Mouse (Mus musculus) spleen, postnatal 4 days (tissue): ENCODE data around the gene G3bp2.

Experiments
- DNase-seq, 2 experiments: peaks; one replicate each; pipeline ENCODE4 v3.0.0; 2022; ENCODE audit warnings: low spot score in 2 of 2

Gene G3bp2

GRCm38 (mm10) chr5:92098351-92099109 lies 15.0 kb upstream of the G3bp2 start:
- DNase-seq: no peak

GRCm38 (mm10) chr5:92097779-92098178 lies 14.3 kb upstream of the G3bp2 start:
- no peak for DNase-seq

DNA sequence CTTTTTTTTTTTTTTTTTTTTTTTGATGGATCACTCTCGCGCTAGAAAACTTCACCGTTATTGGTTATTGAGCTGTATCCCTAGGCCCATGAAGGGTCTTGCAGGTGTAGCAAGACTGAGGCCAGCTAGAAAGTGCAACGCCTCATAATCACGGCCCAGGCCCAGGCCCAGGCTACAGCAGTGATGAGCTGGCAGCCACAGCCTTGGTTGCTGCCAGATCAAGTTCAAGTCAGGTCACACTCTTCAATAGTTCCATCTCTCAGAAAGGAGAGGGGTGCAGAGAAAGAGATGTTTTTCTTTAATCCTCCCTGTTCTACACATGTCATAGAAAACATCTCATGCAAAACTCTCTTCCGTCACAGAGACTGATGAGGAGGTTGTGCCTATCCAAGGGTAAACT lies 13.3 kb upstream of the G3bp2 start:
- no peak for DNase-seq

DNA sequence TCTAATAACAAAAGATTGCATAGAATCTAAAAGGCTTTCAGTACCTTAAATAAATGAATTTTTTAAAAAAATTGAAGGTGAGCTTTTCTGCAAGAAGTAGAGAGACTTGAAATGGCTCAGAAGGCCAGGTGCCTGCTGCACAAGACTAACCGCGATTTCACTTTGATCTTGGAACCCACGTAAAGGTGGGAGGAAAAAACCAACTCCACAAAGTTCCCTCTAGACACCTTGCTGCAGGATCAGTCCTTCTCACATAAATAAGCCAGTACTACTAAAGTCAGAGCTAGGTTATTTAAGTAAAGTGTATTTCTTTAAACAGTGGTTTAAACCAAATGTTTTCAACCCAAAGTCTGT lies 10.5 kb upstream of the G3bp2 start:
- no peak for DNase-seq

DNA sequence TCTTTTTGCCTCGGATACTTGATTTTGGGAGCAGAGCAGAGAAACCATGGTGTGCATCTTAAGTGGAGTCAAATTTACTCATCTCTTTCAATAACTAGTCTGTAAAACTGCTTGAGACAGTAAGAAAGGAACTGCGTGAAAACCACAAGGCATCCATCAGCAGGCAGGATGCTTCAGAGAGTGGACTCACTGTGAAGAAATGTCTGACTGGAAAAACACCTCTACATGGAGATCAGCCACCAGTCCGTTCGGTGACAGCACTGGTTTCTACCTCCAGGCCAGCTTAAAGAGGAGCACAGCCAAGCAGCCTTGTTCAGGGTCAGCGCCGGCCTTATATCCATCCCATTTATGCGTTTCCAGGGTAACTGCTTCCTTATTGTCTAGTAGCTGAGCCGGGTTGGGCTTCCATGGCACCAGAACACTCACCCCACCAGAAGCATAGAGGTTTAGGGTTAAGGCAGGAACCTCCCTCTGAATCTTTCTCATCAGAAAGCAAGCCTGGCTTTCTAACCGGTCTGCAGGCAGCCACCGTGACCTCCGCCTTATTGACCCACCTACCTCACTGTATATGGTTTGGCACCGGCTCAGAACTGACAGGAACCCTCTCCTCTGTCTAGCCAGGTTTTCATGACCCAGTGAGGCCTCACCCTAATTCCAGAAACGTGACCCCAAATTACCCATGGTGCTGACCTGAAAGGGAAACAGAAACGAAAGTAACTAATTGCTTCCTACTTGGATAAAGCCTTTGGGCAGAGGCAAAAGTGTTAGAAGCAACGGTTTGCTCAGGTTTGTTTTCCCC lies 9.9 kb upstream of the G3bp2 start:
- DNase-seq: no peak

- no peak for DNase-seq
These were observed 4.0 kb upstream of the G3bp2 start for GRCm38 (mm10) chr5:92087469-92087868.

- no peak for DNase-seq
These were observed 2.5 kb upstream of the G3bp2 start for GRCm38 (mm10) chr5:92085821-92086550.

- DNase-seq: no peak
These were observed 1.7 kb upstream of the G3bp2 start for GRCm38 (mm10) chr5:92085246-92085645.

- peak; percentile 70 to 88 for DNase-seq
These were observed 608 bp downstream of the G3bp2 start for GRCm38 (mm10) chr5:92082821-92083401.

- DNase-seq: no peak
These were observed 2.2 kb downstream of the G3bp2 start for GRCm38 (mm10) chr5:92081326-92081725.

GRCm38 (mm10) chr5:92080400-92080799 lies 3.1 kb downstream of the G3bp2 start:
- DNase-seq: no peak

- no peak for DNase-seq
These were observed 4.2 kb downstream of the G3bp2 start for GRCm38 (mm10) chr5:92079304-92079703.

GRCm38 (mm10) chr5:92078751-92079150 lies 4.8 kb downstream of the G3bp2 start:
- no peak for DNase-seq

- no peak for DNase-seq
These were observed 7.2 kb downstream of the G3bp2 start for GRCm38 (mm10) chr5:92076273-92076672.

DNA sequence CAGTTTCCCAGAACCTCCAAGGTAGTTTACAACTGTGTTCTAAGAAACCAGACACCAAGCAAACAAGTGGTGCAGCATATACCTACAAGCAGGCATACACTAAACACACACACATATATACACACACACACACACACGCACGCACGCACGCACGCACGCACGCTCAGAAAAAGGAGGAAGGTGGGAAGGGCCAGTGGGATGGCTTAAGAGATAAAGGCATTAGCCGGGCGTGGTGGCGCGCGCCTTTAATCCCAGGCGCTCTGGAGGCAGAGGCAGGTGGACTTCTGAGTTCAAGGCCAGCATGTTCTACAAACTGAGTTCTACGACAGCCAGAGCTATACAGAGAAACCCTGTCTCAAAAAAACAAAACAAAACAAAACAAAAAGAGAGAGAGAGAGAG lies 9.5 kb downstream of the G3bp2 start:
- DNase-seq: peak in 1 of 2 experiments; percentile 23

GRCm38 (mm10) chr5:92063192-92063591 lies 20.3 kb downstream of the G3bp2 start:
- no peak for DNase-seq

DNA sequence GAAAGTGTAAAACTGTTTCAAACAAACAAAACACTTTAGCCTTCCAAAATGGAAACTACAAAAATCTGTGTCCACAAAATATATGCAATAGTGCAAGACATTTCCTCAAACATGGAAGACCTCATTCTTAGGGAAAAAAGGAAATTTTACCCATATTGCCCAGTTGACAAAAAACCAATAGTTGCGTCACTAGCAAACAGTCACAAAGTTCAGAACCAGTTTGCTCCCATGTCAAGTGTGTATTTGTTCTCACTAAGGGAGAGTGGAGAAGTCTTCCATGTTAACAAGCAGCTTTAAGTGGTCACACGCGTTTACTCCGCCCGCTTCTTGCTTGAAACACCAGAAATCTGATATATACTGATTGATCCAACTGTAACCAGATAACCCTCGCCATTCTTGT lies 30.7 kb downstream of the G3bp2 start:
- no peak for DNase-seq

DNA sequence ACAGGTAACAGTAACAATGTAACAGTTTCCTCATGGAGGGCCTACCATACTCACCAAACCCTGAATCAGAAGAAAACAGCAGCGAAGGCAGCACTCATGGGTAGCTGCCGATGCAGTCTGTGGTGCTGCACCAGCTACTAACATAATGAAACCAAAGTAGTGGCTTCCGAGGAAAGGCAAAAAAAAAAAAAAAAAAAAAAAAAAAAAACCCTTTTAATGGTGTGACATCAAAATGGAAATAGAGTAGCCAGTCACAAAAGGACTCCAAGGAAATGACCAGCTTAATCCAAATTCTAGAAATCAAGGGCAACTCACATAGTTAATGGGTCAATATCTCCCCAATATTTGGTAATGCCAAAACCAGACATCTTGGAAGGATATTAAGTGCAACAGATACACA lies 33.1 kb downstream of the G3bp2 start:
- no peak for DNase-seq

DNA sequence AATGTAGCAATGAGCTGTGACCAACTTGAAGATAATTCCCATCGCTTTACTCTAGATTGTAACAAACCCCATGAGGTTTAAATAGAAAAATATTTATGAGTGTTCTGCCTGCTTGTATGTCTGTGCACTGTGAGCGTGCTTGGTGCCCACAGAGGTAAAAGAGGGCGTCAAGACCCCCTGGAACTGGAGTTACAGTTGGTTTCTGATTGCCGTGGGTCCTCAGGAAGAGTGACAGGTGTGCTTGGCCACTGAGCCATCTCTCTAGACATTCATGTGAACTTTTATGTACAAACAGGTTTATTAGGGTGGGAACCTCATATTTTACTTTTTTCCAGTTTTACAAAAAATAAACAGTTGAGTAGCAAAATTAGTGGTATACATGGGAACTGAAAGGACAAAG lies 39.7 kb downstream of the G3bp2 start, which contains the start of gene Cdkl2:
TSS of gene Cdkl2 (minus strand) at position 101 of the 400 bp plus-strand sequence.
- peak in 1 of 2 experiments; percentile 50 for DNase-seq

- peak; percentile 94 to 98 for DNase-seq
These were observed 40.9 kb downstream of the G3bp2 start for GRCm38 (mm10) chr5:92042377-92043348.

- DNase-seq: no peak
These were observed 63.6 kb downstream of the G3bp2 start for GRCm38 (mm10) chr5:92019960-92020359.
